Mouse (Mus musculus) myocyte (in vitro differentiated cells): ENCODE measurements around the gene Vps13c.

Source experiments
- E2F4 ChIP-seq: IDR thresholded peaks from one replicate; pipeline ENCODE4 v1.6.1; 2011; ENCODE audit warnings: mild to moderate bottlenecking, control low read depth, moderate library complexity; ENCODE audit not compliant: insufficient read depth
- MYOD1 ChIP-seq, 3 experiments: IDR thresholded peaks; one replicate each; pipeline ENCODE4 v1.6.1; 2011; ENCODE audit warnings: control low read depth in 2 of 3, low read depth in 2 of 3, mild to moderate bottlenecking in 2 of 3, moderate library complexity in 1 of 3; ENCODE audit not compliant: insufficient read length in 2 of 3, control insufficient read depth in 1 of 3
- MYOG ChIP-seq, 3 experiments: IDR thresholded peaks; one replicate each; pipeline ENCODE4 v1.6.1; 2011; ENCODE audit warnings: control low read depth in 2 of 3, low read depth in 2 of 3, mild to moderate bottlenecking in 2 of 3; ENCODE audit not compliant: insufficient read length in 2 of 3, control insufficient read depth in 1 of 3, insufficient read depth in 1 of 3
- POLR2A ChIP-seq: IDR thresholded peaks from one replicate; pipeline ENCODE4 v1.6.1; 2011; ENCODE audit warnings: low read depth, mild to moderate bottlenecking, control low read depth, moderate library complexity; ENCODE audit not compliant: insufficient read length
- POLR2AphosphoS2 ChIP-seq: IDR thresholded peaks from one replicate; pipeline ENCODE4 v1.6.1; 2011; ENCODE audit warnings: low read depth, control low read depth; ENCODE audit not compliant: insufficient read length

- TF ChIP-seq POLR2A (no peak), E2F4 (no peak), MYOD1 (IDR thresholded peaks at IDR 0.05; ENCODE audit: control insufficient read depth in 1 of 3, insufficient read length in 2 of 3, low read depth in 2 of 3) (no peak), POLR2AphosphoS2 (no peak), MYOG (IDR thresholded peaks at IDR 0.05; ENCODE audit: control insufficient read depth in 1 of 3, insufficient read depth in 1 of 3, insufficient read length in 2 of 3, low read depth in 2 of 3) (no peak)
Observed at GRCm38 (mm10) chr9:67792405-67792804, 47.8 kb upstream of the Vps13c start.
